Mouse (Mus musculus): Measurements from ENCODE around the gene Pzp.

Pzp gene

GRCm38 (mm10) chr6:128479463-128480454 lies 46.8 kb downstream of the Pzp start:
- DNase-seq (ENCODE audit: low spot score in 2 of 2), result peak; percentile 94 to 95

- DNase-seq (ENCODE audit: low spot score in 2 of 2), result no peak
Measured at GRCm38 (mm10) chr6:128477495-128477894, 49.0 kb downstream of the Pzp start.

GRCm38 (mm10) chr6:128474112-128474511 lies 52.4 kb downstream of the Pzp start:
- DNase-seq (ENCODE audit: low spot score in 2 of 2), result peak; percentile 81 to 93

GRCm38 (mm10) chr6:128469451-128469850 lies 57.1 kb downstream of the Pzp start:
- DNase-seq (ENCODE audit: low spot score in 2 of 2), result peak; percentile 30 to 33

GRCm38 (mm10) chr6:128467298-128467697 lies 59.2 kb downstream of the Pzp start:
- peak in 1 of 2 experiments; percentile 18 for DNase-seq (ENCODE audit: low spot score in 2 of 2)

- no peak for DNase-seq (ENCODE audit: low spot score in 2 of 2)
Measured at GRCm38 (mm10) chr6:128466563-128466962, 60.0 kb downstream of the Pzp start.

GRCm38 (mm10) chr6:128466043-128466442 lies 60.5 kb downstream of the Pzp start:
- no peak for DNase-seq (ENCODE audit: low spot score in 2 of 2)

GRCm38 (mm10) chr6:128464996-128465395 lies 61.5 kb downstream of the Pzp start:
- no peak for DNase-seq (ENCODE audit: low spot score in 2 of 2)

GRCm38 (mm10) chr6:128461606-128462005 lies 64.9 kb downstream of the Pzp start:
- DNase-seq (ENCODE audit: low spot score in 2 of 2), result no peak

- no peak for DNase-seq (ENCODE audit: low spot score in 2 of 2)
Measured at GRCm38 (mm10) chr6:128460729-128461503, 65.6 kb downstream of the Pzp start.

GRCm38 (mm10) chr6:128460321-128460720 lies 66.2 kb downstream of the Pzp start:
- no peak for DNase-seq (ENCODE audit: low spot score in 2 of 2)

GRCm38 (mm10) chr6:128457186-128457585 lies 69.3 kb downstream of the Pzp start:
- no peak for DNase-seq (ENCODE audit: low spot score in 2 of 2)

- DNase-seq (ENCODE audit: low spot score in 2 of 2), result no peak
Measured at GRCm38 (mm10) chr6:128455835-128456605, 70.5 kb downstream of the Pzp start.

- DNase-seq (ENCODE audit: low spot score in 2 of 2), result no peak
Measured at GRCm38 (mm10) chr6:128447063-128447462, 79.5 kb downstream of the Pzp start.

GRCm38 (mm10) chr6:128445761-128446535 lies 80.6 kb downstream of the Pzp start:
- DNase-seq (ENCODE audit: low spot score in 2 of 2), result peak; percentile 21 to 44

GRCm38 (mm10) chr6:128440238-128440637 lies 86.3 kb downstream of the Pzp start:
- no peak for DNase-seq (ENCODE audit: low spot score in 2 of 2)

GRCm38 (mm10) chr6:128438871-128439341 lies 87.6 kb downstream of the Pzp start:
- DNase-seq (ENCODE audit: low spot score in 2 of 2), result no peak

- DNase-seq (ENCODE audit: low spot score in 2 of 2), result peak; percentile 83 to 89
Measured at GRCm38 (mm10) chr6:128438317-128438870, 88.1 kb downstream of the Pzp start, which contains the start of gene Fkbp4. Gene Fkbp4, minus strand, starts transcription at chr6:128438677.

GRCm38 (mm10) chr6:128437731-128438316 lies 88.7 kb downstream of the Pzp start:
- peak; percentile 12 to 28 for DNase-seq (ENCODE audit: low spot score in 2 of 2)

- no peak for DNase-seq (ENCODE audit: low spot score in 2 of 2)
Measured at GRCm38 (mm10) chr6:128437288-128437687, 89.2 kb downstream of the Pzp start.
